8 mouse cellular contexts compared by ENCODE assay signal in genomic region chr8:46892511-46893273, GRCm38 (mm10).
DNase-seq lines count a peak whose midpoint lies in the region; ATAC-seq lines count a peak whose summit lies in the region.

No protein-coding gene starts in this region.

- no peaks in the 10 kb centered on the region for H3K36me3 ChIP-seq in kidney, embryonic 16.5 days (ENCODE audit: insufficient read depth, low read length)

- WGBS in kidney, embryonic 16.5 days, result 62% methylated on average over 22 of the region's 22 CpGs

- H3K4me3 ChIP-seq in kidney, embryonic 16.5 days (ENCODE audit: low read length), result no peak overlapping the region

- DNase-seq in cerebellum, adult 8-10 months, result no peak
- peak; percentile 64 for DNase-seq in urinary bladder, postnatal 14 days (ENCODE audit: low spot score)
- DNase-seq in urinary bladder, postnatal 10 days (ENCODE audit: low spot score), result no peak
- DNase-seq in heart, adult 18-20 months, result peak; percentile 83 to 85
- DNase-seq in lung, postnatal 36 days, result peak; percentile 57
- DNase-seq in B cell, adult 2 months, result no peak

- H3K4me2 ChIP-seq in kidney, embryonic 16.5 days (replicated peaks; ENCODE audit: low read depth, low read length), result peak overlapping the region; percentile 31

- H3K27ac ChIP-seq in kidney, embryonic 16.5 days (ENCODE audit: low read length), result peak overlapping the region; percentile 81

- no peaks in the 10 kb centered on the region for H3K4me1 ChIP-seq in kidney, embryonic 16.5 days (ENCODE audit: insufficient read depth, low read length)

- no peaks in the 10 kb centered on the region for H3K27me3 ChIP-seq in kidney, embryonic 16.5 days (ENCODE audit: insufficient read depth, low read length)

- no peak overlapping the region for H3K9ac ChIP-seq in kidney, embryonic 16.5 days (replicated peaks; ENCODE audit: low read length)

- H3K9me3 ChIP-seq in kidney, embryonic 16.5 days (ENCODE audit: low read length), result no peaks in the 10 kb centered on the region

- 0 out of 2 replicates have a peak, but pooled peaks have one; percentile 33 for ATAC-seq in cerebellum, adult (ENCODE audit: insufficient number of reproducible peaks, low FRiP score, low TSS enrichment)
- ATAC-seq in kidney, embryonic 16.5 days (ENCODE audit: low FRiP score, low TSS enrichment), result peak; percentile 78

Comparison
In these comparisons a context has a peak if more than half of its experiments do, and no peak if none do; other contexts are left out.
1. DNase-seq: peak in urinary bladder, postnatal 14 days (single experiment), heart, adult 18-20 months (2 of 2) and lung, postnatal 36 days (single experiment); none in cerebellum, adult 8-10 months (single experiment), urinary bladder, postnatal 10 days (single experiment) and B cell, adult 2 months (0 of 2).